Mouse (Mus musculus) spleen, adult 2 months (tissue): ENCODE results near the gene Ilvbl.

Source experiments
- CTCF ChIP-seq: fragments of 200-500 bp; IDR thresholded peaks from 2 replicates; pipeline ENCODE4 v1.5.1; 2011; ENCODE audit warnings: mild to moderate bottlenecking, inconsistent platforms; ENCODE audit not compliant: insufficient read depth, insufficient read length, insufficient replicate concordance; ENCODE audit errors: extremely low read depth
- POLR2A ChIP-seq: fragments of 200-500 bp; IDR thresholded peaks from 2 replicates; pipeline ENCODE4 v1.6.1; 2011; ENCODE audit warnings: low read depth, low read length, inconsistent platforms

DNA sequence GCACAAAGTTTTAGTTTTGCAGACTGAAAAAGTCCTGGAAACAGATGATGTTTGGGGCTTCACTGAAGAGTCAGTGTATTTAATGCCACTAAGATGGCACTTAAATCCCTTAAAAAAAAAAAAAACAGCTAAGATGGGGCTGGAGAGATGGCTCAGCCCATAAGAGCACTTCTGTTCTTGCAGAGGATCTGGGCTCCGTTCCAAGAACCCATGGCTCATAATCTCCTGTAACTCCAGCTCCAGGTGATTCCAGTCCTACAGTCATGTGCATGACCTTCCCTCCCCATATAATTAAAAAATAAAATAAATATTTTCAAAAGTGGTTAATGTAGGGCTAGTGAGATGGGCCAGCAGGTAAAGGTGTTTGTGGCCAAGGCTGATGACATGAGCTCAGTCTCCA, 9.1 kb upstream of the Ilvbl start:
- TF ChIP-seq POLR2A (no peak), CTCF (no peak)
